Mouse (Mus musculus) heart, embryonic 14.5 days (tissue): ENCODE measurements around the gene Capn5. TPM values are rescaled to one million over a fixed set of nuclear protein-coding genes. Genes with fewer than 3 reads are reported as not detected.

Experiments
- ATAC-seq: fragments of 200-750 bp; cut with Nextera tagmentation; 2 replicates; pipeline ENCODE4 v1.8.0; 2017; ENCODE audit warnings: low read depth, moderate TSS enrichment; ENCODE audit not compliant: insufficient number of reproducible peaks, insufficient read depth, low FRiP score
- H3K27ac ChIP-seq, 2 experiments: fragments of 200-500 bp in 1 of 2; fragments of 300-500 bp in 1 of 2; sonication (generic) in 1 of 2; replicated peaks in 1 of 2; 2 replicates each; pipeline ENCODE4 v1.5.1; 2012 to 2014; ENCODE audit warnings: low read depth in 2 of 2, low read length in 2 of 2, control low read depth in 1 of 2, mild to moderate bottlenecking in 1 of 2, mixed read lengths in 1 of 2; ENCODE audit not compliant: control insufficient read depth in 1 of 2, insufficient read depth in 1 of 2
- H3K27me3 ChIP-seq: fragments of 300-500 bp; sonication (generic); 2 replicates; pipeline ENCODE4 v1.6.1; 2014; ENCODE audit warnings: mild to moderate bottlenecking, low read length, control low read depth; ENCODE audit not compliant: control insufficient read depth, insufficient read depth
- H3K36me3 ChIP-seq: fragments of 300-500 bp; sonication (generic); 2 replicates; pipeline ENCODE4 v1.6.1; 2014; ENCODE audit warnings: mild to moderate bottlenecking, control low read depth, low read length, mixed read lengths; ENCODE audit not compliant: control insufficient read depth, insufficient read depth
- H3K4me1 ChIP-seq, 2 experiments: fragments of 200-500 bp in 1 of 2; fragments of 300-500 bp in 1 of 2; sonication (generic) in 1 of 2; 2 replicates each; pipeline ENCODE4 v1.6.1; 2012 to 2014; ENCODE audit warnings: low read length in 2 of 2, control low read depth in 1 of 2, mixed read lengths in 1 of 2; ENCODE audit not compliant: control insufficient read depth in 2 of 2, insufficient read depth in 2 of 2
- H3K4me2 ChIP-seq: fragments of 300-500 bp; sonication (generic); 2 replicates; pipeline ENCODE4 v1.6.1; 2014; ENCODE audit warnings: mild to moderate bottlenecking, low read length
- H3K4me3 ChIP-seq, 2 experiments: fragments of 200-500 bp in 1 of 2; fragments of 300-500 bp in 1 of 2; sonication (generic) in 1 of 2; 2 replicates each; pipeline ENCODE4 v1.5.1; 2012 to 2014; ENCODE audit warnings: low read length in 2 of 2, mild to moderate bottlenecking in 2 of 2, control low read depth in 1 of 2, low read depth in 1 of 2, moderate library complexity in 1 of 2; ENCODE audit not compliant: control insufficient read depth in 1 of 2, insufficient read depth in 1 of 2
- H3K9ac ChIP-seq: fragments of 300-500 bp; sonication (generic); 2 replicates; pipeline ENCODE4 v1.6.1; 2014; ENCODE audit warnings: mild to moderate bottlenecking, low read length
- H3K9me3 ChIP-seq: fragments of 300-500 bp; sonication (generic); 2 replicates; pipeline ENCODE4 v1.6.1; 2016; ENCODE audit warnings: low read length, control low read depth; ENCODE audit not compliant: control insufficient read depth
- WGBS: fragments of 180-500 bp; shearing (Covaris S2); extraction: QIAGEN DNeasy Blood & Tissue Kit; methylation state at CpG from one replicate; pipeline ENCODE4 v1.1.7; 2014; 5-methylcytosine and 5-hydroxymethylcytosine counted together
- polyA plus RNA-seq: library from polyadenylated mRNA; unstranded; fragments of >200 nt; fragmentation: Nextera tagmentation; extraction: Ambion mirVana; gene quantifications from 2 replicates; pipeline ENCODE4 v1.2.1, GENCODE M21; 2014

The Capn5 gene
- polyA plus RNA-seq, 1 experiment from 2014 or later = 2.5 TPM

DNA sequence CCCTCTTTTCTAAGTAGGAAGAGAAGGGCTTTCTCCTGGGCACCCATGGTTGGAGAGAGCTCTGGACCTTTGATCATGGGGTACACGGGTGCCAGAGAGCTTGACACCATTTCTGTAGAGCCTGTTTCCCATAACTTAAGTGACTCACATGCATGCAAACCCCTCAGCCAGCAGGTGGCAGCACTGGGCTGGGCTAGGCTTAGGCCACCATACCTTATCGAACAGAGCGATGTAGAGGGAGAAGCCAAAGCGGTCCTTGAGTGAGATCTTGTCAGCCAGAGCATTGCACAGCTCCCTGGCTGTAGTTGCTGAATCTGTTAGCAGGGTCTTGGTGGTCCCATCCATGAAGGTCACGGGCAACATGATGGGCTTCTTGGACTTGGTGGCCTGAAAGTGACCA is 106.5 kb downstream of the Capn5 start:
- Histone ChIP-seq H3K4me1 (no peaks in the 10 kb centered on the region), H3K27ac (no peak overlapping the region), H3K9me3 (no peaks in the 10 kb centered on the region), H3K36me3 (0 out of 2 replicates have a peak, but pooled peaks cover 14% of the 10 kb centered on the region), H3K4me2 (no peak overlapping the region), H3K9ac (no peak overlapping the region), H3K27me3 (no peaks in the 10 kb centered on the region), H3K4me3 (no peak overlapping the region)
- ATAC-seq = no peak
- 26% methylated on average over 5 of the region's 5 CpGs for WGBS

Other genes starting within 250 kb of the Capn5 start
- 5.3 and 7.6 TPM in 2 replicates for gene Myo7a, start 58.8 kb downstream of the Capn5 start, polyA plus RNA-seq
- 0.09 TPM in 2 replicates for gene Omp, start 32.8 kb downstream of the Capn5 start, polyA plus RNA-seq
- 0.11 and 0.19 TPM in 2 replicates for gene B3gnt6, start 21.2 kb upstream of the Capn5 start, polyA plus RNA-seq
- gene Acer3, start 142.9 kb upstream of the Capn5 start, polyA plus RNA-seq = 24.7 and 27.6 TPM in 2 replicates
- 5.7 and 6.5 TPM in 2 replicates for gene Tsku, start 183.1 kb upstream of the Capn5 start, polyA plus RNA-seq